Mouse (Mus musculus) megakaryocyte, embryonic 14.5 days (primary cell): ENCODE measurements at regions not wholly inside any gene's neighbourhood (a gene's known extent, or its start where the extent isn't known, plus 50 kb on each side); places are given as distances from the start of the nearest gene placed in this dataset.
"Not testable (repeated sequence)": the region's sequence is repeated elsewhere in the genome, so short reads cannot be mapped to it uniquely, and the experiment has no call there.

Experiments
- H3K27me3 ChIP-seq: replicated peaks from 2 replicates; pipeline ENCODE3; 2012; ENCODE audit warnings: inconsistent platforms
- H3K36me3 ChIP-seq: replicated peaks from 2 replicates; pipeline ENCODE3; 2012; ENCODE audit warnings: low read length, inconsistent platforms, mixed read lengths
- H3K4me1 ChIP-seq: 2 replicates; pipeline ENCODE4 v1.6.1; 2012; ENCODE audit warnings: inconsistent platforms
- H3K4me3 ChIP-seq: replicated peaks from 2 replicates; pipeline ENCODE3; 2012; ENCODE audit warnings: moderate library complexity, mild to moderate bottlenecking, inconsistent platforms
- H3K9me3 ChIP-seq: 2 replicates; pipeline ENCODE4 v1.6.1; 2012; ENCODE audit warnings: inconsistent platforms
- FLI1 ChIP-seq: IDR thresholded peaks from 2 replicates; pipeline ENCODE4 v1.6.1; 2012; ENCODE audit warnings: low read length, inconsistent platforms, mixed read lengths
- GATA1 ChIP-seq: IDR thresholded peaks from 3 replicates; pipeline ENCODE4 v1.6.1; 2012; ENCODE audit warnings: mixed read lengths, low read length, inconsistent platforms, borderline replicate concordance

- H3K4me3 ChIP-seq = no peak overlapping the region
- H3K9me3 ChIP-seq = no peaks in the 10 kb centered on the region
- H3K27me3 ChIP-seq = no peaks in the 10 kb centered on the region
- no peaks in the 10 kb centered on the region for H3K36me3 ChIP-seq
- TF ChIP-seq GATA1 (no peak), FLI1 (no peak)
- no peaks in the 10 kb centered on the region for H3K4me1 ChIP-seq
Measured at GRCm38 (mm10) chr10:118947724-118948123, 77.7 kb upstream of the Dyrk2 start.

GRCm38 (mm10) chr10:118947016-118947674, 77.1 kb upstream of the Dyrk2 start:
- no peaks in the 10 kb centered on the region for H3K9me3 ChIP-seq
- H3K4me3 ChIP-seq = no peak overlapping the region
- no peak for TF ChIP-seq GATA1
- TF ChIP-seq FLI1 = no peak
- no peaks in the 10 kb centered on the region for H3K36me3 ChIP-seq
- H3K4me1 ChIP-seq = no peaks in the 10 kb centered on the region
- H3K27me3 ChIP-seq = no peaks in the 10 kb centered on the region

- H3K9me3 ChIP-seq = peaks cover 17% of the 10 kb centered on the region
- H3K4me1 ChIP-seq = no peaks in the 10 kb centered on the region
- H3K27me3 ChIP-seq = peaks cover 6% of the 10 kb centered on the region
- TF ChIP-seq GATA1 (no peak), FLI1 (no peak)
- no peaks in the 10 kb centered on the region for H3K36me3 ChIP-seq
- H3K4me3 ChIP-seq = no peak overlapping the region
Measured at GRCm38 (mm10) chr10:118927316-118927715, 57.3 kb upstream of the Dyrk2 start.

- Histone ChIP-seq H3K4me1 (no peaks in the 10 kb centered on the region), H3K4me3 (no peak overlapping the region), H3K9me3 (peaks cover 9% of the 10 kb centered on the region), H3K27me3 (peaks cover 10% of the 10 kb centered on the region), H3K36me3 (no peaks in the 10 kb centered on the region)
- TF ChIP-seq GATA1 = no peak
- no peak for TF ChIP-seq FLI1
Measured at GRCm38 (mm10) chr10:118923473-118924185, 53.6 kb upstream of the Dyrk2 start.

- H3K9me3 ChIP-seq, H3K27me3 ChIP-seq, H3K36me3 ChIP-seq, H3K4me3 ChIP-seq, H3K4me1 ChIP-seq: not testable (repeated sequence)
Measured at GRCm38 (mm10) chr10:118922120-118922519, 52.1 kb upstream of the Dyrk2 start.
